Mouse (Mus musculus) gastrocnemius, postnatal 25 days (tissue): ENCODE measurements around the gene Ing5. TPM values are rescaled to one million over a fixed set of nuclear protein-coding genes. Genes with fewer than 3 reads are reported as not detected.
"Not testable (repeated sequence)": the region's sequence is repeated elsewhere in the genome, so short reads cannot be mapped to it uniquely, and the experiment has no call there.

Source experiments
- DNase-seq: peaks from one replicate; pipeline ENCODE4 v3.0.0; 2022
- total RNA-seq, 2 experiments: library from RNA; stranded (reverse); gene quantifications; 1 replicate in 1 of 2; 2 replicates in 1 of 2; pipeline ENCODE4 v1.2.3; 2021

Gene Ing5
- total RNA-seq, 2 experiments from 2014 or later = 3.1 TPM

DNA sequence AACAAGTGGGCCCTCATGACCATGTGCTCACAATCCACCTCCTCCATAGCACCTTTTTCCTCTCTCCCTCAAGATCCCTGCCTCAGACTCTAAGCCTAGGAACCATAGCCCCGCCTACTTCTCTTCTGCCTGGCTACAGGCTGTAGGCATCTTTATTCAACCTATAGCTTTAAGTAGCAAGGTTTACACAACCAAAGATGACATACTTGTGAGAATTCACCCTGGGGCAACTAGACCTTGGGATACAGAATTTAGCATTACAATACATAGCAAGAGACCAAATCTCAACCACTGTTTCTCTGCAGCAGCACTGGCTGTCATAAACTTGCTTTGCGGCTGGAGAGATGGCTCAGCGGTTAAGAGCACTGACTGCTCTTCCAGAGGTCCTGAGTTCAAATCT, 6.2 kb downstream of the Ing5 start:
- no peak for DNase-seq

DNA sequence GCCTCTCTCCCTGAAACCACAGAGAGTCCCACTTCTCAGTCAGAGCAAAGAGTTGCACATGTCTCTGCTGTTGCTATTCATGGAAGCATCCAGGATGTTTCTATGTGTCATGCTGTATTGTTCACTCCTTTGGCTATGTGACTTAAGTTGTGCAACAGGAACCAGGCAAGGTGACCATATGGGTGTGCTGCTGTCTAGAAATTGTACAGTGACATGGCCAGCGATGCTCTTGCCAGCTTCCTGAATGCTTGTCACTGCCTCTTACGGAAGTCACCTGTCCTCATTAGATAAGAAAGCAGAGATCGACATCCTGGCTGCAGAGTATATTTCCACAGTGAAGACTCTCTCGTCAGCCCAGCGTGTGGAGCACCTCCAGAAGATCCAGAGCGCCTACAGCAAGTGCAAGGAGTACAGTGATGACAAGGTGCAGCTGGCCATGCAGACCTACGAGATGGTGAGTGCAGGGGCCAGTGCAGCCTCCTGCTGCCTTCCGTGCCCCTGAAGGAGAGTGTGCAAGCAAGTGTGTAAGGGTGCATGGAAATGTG, 7.8 kb downstream of the Ing5 start:
- DNase-seq = no peak

DNA sequence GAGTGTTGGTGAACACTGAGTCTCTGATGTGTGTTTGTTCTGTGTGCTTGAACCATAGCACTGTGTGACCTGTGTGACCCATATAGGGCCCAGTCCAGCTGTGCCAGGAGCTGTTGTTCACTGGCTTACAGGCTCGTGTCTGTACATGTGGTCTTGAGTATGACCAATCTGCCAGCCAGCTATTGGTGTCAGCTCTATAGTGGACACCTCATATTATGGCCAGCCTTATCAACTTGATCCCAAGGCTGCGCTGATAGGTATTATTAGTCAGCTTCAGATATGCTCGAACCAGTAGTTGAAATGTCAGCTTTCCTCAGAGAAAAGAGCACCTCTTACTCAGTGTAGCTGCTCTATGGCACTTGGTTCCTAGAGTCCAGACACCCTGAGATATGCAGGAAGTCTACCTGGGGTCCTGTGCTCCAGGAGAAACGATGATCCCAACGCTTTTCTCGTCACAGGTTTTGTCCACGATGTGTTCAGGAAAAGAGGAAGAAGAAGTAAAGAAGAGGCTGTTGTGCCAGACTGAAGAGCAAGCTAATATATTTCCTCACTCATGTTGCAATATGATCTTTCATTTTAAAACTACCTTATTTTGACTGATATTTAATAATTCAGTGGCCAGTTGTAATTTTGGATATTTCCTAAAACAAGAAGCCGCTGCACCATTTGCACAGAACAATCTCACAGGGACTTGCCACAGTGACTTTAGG, 14.2 kb downstream of the Ing5 start:
- DNase-seq = no peak

DNA sequence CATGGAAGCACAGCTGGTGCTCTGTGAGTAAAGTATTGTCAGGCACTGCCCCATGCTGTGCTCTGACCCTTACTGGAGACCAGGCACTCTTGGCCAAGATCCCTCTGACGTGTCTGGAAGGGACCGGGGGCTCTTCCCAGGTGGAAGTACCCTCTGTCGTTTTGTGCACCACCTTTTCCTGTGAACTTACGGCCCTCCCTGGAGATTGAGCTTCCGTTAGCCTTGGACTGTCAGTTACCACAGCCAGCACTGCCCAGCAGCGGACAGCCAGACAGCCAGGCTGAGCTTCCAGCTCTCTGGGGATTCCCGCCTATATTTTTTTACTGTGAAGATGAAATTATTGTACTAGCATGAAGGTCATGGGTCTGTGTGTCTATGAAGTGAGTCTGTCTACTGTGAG, 15.0 kb downstream of the Ing5 start:
- no peak for DNase-seq

DNA sequence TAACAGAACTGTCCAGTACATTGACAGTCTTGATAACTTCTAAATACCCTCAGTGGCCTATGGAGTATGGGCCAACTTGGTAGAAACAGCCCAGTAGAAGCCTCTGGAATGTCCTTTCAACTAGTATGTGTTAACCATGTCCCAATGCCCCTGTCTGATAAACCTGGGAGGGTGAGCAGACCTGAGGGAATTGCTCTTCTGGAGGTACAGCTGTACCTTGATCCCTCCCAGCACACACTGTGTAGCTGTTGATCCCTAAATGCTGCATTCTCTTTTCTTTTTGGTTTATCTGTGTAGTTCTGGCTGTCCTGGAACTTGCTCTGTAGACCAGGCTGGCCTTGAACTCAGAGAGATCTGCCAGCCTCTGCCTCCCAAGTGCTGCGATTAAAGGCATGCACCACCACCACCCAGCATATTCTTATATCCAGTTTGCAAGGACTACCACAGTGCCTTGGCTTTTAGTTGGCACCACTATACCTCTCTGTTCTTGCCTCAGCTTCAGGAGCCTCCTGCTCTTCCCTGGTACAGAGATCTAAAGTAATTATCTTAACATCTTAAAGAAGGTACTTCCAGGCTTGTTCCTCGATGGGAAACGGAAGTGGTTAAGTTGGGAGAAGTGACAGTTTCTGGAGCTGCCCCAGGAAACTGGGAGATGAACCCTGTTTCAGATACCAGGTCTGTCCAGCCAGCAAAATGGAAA, 20.2 kb downstream of the Ing5 start:
- no peak for DNase-seq

DNA sequence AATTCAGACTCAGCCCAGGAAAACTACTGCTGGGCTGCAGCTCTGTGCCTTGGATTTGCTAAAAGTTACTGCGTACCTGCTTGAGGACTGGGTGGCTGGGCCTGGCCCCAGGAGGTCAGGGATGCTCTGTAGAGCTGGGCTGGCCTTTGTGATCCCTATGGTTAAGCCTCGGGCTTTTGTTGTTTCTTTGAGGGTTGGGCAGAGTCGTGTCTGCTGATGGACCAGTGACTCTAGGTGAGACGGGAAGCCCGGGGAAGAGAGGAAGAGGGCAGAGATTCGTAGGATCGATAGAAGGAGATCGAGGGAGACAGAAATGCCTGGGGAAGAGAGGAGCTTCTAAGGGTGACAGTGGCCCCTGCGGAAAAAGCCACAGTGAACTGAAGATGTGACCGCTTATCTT, 20.8 kb downstream of the Ing5 start, which contains the start of gene D2hgdh:
TSS of gene D2hgdh (plus strand) at position 301 of the 400 bp plus-strand sequence.
- DNase-seq = no peak

DNA sequence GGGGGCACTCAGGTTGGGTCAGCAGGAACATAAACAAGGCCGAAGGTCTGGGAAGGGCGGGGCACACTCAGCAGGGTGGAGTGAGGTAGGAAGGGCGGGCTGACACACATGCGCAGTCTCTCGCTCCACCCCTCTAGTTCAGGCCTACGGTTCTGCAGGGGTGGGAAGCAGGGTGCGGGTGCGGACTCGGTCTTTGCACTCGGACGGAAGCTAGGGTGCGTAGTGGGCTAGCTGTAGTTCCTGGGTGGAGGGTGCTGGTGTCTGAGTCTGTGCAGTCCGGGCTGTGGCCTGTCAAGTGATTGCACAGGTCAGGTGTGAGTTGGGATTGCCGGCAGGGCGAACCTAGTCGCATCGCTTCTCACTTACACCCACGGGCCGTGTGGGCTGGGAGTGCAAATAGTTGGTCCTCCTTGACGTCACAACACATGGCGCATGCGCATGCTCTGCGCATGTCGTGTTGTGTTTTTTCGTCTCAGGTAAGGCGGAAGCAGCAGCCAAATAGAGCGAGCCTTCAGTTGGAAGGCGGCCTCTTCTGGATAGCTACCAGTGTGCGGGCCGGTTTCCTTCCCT, 21.4 kb downstream of the Ing5 start:
- peak; percentile 94 for DNase-seq

DNA sequence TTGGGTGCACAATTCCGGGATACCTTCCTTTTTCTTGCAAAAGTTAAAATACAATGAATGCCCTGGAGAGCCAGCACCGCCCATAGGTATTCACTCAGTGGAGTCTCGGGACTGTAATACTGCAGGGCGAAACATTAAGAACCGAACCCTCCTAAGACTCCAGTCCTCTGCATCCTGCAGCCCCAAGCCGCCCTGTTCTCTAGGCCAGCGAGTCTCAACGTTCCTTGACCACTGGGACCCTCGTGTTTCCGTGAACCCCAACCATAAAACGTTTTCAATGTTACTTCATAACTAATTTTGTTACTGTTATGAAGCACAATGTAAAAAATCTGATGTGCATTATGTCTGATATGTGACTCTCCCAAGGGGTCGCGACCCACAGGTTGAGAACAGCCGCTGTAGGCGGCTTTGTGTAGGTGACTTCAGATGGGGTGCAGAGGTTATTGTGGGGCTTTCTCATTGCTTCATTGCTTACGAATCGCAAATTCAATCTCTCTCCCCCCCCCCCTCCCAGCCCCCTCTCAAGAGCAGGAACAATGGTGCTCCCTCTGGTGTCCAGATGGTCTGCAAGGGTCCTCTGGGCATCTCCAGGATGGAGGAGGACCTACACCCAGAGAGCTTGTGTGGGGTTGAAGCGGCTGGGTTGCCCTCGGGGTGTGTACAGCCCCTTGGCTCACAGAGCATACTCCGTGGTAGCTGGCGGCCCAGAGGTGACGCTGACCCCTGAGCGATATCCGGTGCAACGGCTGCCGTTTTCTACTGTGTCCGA, 22.2 kb downstream of the Ing5 start:
- no peak for DNase-seq

DNA sequence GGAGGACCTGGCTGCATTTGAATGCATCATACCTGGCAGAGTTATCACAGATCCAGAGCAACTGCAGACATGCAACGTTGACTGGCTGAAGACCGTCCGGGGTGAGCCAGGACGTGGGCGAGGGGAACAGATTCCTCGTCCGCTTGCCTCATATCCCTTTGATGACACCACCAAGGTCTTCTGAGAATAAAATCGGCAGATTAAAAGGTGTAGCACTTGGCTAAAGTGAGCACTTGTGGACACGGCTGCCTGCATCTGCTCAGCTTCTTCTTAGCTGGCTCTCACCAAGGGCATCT, 22.7 kb downstream of the Ing5 start:
- DNase-seq = no peak

DNA sequence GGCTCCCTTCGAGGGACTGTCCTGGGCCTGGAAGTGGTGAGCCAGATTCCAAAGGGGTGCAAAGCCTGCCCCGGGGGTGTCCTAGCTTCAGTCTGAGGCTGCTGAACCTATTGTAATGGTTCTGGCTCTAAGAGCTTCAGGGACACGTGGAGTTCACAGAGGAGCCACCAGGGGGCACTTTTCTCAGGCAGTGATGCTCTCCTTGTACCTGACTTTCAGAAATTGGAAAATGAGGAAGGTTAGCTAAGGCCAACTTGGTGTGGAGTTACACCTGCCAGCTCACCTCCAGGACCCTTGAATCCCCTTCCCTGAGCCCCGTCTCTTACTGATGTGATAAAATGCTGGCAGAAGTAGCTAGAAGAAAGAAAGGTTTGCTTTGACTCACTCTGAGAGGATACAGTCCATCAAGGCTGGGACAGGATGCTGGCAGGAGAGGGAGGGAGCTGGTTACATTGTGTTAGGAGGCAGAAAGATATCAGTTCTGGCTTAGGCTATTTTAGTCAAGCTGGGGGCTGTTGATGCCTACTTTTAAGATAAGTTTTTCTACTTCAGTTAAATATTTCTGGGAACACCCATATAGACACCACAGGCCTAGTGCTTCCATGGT, 29.1 kb downstream of the Ing5 start:
- DNase-seq = not testable (repeated sequence)

DNA sequence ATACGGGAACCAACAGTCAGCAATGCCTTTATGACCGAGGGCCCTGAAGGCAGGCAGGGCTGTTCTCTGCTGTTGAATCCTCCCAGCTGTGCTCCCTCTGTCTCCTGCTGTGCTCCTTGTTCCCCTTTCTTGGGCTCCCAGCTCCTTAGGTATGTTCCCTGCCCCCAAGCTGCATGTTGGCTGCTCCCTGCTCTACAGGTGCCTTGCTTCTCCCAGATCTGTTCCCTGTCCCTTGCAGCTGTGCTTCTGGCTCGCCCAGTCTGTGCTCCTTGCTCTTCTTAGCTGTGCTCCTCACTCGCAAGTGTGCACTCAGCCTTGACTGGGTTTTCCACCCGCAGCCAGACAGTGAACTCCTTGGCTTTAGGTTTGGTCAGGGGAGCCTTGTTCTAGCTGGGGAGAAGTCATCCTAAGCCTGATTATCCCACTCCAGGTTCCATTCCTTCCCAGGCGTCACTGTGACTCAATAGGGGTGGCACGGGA, 30.9 kb downstream of the Ing5 start:
- DNase-seq = no peak

DNA sequence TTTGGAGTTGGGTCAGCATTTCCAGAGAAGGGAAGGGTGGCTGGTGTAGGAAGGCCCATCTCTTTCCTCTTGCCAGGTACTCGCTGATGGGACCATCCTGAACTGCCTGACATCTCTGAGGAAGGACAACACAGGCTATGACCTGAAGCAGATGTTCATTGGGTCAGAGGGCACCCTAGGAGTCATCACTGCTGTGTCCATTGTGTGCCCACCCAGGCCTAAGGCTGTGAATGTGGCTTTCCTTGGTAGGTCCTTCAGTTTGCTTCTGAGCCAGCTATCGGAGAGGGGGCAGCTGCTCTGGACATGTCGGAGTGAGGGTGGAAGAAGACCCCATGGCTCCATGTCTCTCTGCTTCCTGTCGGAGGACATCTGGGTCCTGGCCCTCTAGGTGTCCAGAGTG, 31.4 kb downstream of the Ing5 start:
- no peak for DNase-seq

DNA sequence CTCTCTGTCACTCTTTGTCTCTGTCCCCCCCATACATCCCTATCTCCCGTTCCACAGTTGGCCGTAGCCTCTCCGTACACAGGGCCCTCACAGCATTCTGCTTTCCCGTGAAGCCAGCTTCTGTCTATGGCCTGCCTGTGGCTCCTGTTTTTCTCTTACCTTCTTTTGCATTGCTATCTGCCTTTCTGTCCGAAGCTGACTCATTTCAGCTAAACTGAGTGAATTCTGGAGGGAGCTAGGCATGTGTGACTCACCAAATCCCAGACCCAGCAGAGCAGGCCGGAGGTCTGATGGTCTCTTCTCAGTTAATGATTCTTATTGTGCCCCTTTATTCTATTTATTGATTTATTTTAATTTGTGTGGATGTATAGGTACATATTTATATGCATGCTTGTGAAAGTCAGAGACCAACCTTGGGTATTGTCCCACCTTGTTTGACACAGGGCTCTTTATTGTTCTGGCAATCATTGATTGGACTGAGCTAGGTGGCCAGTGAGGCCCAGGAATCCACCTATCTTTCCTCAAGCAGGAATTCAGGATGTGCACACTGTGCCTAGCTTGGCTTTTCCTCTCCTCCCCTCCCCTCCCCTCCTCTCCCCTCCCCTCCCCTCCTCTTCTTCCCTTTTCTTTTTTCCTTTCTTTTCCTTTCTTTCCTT, 32.2 kb downstream of the Ing5 start:
- DNase-seq = no peak

DNA sequence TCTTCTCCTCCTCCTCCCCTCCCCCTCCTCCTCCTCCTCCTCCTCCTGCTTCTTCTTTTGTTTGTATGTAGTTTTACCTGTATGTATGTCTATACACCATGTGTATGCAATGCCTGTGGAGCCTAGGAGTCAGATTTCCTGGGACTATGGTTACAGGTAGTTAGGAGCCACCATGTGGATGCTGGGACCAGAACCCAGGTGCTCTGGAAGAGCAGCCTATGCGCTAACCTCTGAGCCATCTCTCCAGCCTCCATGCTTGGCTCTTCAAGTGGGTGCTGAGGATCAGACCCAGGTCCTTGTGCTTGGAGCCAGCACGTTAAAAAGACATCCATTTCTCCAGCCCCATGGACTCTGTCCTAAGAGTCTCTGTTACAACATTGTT, 32.8 kb downstream of the Ing5 start:
- DNase-seq = no peak

DNA sequence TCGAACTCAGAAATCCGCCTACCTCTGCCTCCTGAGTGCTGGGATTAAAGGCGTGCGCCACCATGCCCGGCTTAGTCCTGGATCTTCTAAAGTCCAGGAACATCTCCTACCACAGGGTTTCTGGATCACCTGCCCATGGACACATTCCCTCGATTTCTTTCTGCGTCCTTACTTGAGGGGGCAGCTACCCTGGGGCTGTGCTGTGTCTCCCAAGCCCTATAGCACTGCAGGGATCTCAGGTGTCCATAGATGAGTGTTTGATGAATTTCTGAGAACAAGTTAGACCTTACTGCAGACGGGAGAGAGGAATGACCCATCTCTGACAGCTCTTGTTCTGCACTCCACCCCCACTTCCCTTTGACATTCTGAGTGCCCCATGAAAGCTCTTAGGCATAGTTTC, 33.6 kb downstream of the Ing5 start:
- no peak for DNase-seq

DNA sequence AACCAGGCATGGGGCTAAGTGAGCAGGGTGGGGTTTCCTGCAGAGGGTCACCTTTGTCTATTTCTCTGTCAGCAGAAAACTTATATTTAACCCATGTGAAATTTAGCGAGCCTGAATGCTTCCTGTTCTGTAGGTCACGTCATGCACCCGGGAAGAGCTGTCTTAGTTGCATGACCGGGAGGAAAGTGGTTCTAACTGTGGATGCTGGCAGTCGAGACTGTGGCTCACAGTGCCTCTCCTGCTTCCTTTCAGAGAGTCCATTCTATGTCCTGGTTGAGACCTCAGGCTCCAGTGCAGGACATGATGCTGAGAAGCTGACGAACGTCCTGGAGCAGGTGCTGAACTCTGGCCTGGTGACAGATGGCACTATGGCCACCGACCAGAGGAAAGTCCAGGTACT, 34.8 kb downstream of the Ing5 start:
- not testable (repeated sequence) for DNase-seq

DNA sequence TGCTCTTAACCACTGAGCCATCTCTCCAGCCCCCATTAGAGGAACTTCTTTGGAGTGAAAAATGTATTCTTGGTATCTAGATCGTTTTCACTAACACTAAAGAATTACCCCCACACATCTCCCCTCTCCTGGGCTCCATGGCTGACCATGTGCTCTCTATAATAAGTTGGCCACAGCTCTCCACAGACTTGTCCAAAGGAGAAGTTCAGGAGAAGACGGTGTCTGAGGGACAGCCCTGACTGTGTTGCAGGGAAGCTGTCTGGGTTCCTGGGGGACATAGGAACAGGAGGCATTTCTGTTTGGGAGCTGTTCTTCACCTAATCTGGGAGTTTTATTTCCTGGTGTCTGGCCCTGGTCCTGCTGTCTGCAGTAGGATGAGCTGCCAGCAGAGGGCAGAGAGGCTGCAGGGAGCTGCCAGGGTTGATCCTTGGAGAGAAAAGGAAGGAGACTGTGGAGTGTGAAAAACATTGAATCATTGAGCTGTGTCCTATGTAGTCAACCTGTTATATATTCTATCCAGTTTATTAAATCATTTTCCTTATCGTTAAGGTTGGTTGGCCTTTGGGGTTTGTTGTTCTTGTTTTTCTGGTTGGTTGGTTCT, 42.1 kb downstream of the Ing5 start:
- DNase-seq = not testable (repeated sequence)

DNA sequence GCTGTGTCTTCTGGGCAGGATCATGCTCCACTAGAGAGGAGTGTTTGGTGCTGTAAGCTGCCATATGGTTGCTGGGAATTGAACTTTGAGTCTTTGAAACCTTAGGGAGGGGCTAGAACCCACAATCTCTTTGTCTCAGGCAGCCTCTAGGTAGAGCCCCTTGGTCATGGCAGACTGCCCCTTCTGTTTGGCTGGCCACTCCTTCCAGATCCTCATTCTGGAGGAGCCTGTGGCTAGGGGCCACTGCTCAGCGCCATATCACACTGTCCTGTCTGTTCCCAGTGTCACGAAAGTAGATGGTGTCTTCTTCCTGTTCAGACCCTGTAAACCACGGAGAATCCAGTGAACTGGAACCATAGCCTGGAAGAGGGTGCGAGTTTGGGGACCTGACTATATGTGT, 52.0 kb downstream of the Ing5 start:
- DNase-seq = not testable (repeated sequence)

DNA sequence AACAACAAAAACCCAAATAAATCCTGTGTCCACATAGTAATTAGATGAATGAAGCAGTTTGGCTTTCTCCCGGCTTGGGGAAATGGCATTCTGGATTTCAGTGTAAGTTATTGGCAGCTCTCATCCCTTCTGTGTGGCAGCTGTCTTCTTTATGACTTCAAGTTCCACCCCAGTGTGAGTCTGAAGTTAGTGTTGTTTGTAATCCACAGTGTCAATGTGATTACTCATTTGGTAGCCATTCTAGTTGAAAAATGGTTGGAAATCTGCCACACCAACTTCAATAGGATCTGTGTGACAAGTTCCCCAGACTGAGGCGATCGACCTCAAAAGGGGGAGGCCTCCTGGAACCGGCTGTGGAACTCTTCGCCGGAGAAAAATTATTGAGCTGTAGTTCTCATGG, 53.6 kb downstream of the Ing5 start:
- no peak for DNase-seq

DNA sequence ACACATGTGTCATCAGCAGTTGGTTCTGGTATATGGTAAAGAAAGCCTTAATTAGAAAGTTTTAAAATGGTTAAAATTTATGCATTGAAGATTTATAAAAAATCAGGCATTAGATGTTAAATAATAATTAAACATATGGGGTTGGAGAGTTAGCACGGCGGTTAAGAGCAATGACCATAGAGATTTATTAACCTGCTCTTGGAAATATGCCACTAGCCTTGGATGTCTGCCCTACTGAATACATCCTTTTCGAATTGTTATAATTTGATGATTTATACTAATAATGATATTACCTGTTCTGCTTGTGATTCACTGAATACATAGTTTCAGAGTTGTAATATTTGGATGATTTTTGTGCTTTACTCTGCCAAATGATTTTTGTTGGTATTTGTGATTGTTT, 54.2 kb downstream of the Ing5 start:
- no peak for DNase-seq

DNA sequence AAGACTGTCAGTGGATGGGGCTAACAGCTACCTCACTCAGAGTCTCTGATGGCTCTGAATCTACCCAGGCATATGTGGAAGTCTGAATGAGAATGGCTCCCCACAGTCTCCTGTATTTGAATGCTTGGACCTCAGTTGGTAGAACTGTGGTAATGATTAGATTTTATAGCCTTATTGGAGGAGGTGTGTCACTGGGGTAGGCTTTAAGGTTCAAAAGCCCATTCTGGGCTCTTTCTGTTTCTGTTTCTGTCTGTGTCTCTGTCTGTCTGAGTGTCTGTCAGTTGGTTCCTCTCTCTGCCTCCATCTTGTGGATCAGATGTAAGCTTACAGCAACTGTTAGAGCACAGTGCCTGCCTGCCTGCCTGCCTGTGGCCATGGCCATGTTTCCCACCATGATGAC, 55.9 kb downstream of the Ing5 start:
- DNase-seq = no peak
